Mouse (Mus musculus) liver, adult 2 months (tissue): Measurements from ENCODE around the gene Ripor2. TPM values are rescaled to one million over a fixed set of nuclear protein-coding genes. Genes with fewer than 3 reads are reported as not detected.

Experiments used
- DNase-seq: peaks from one replicate; pipeline ENCODE4 v3.0.0-alpha.2; 2011; ENCODE audit warnings: low read depth, low spot score; ENCODE audit errors: extremely low read depth
- H3K27ac ChIP-seq: fragments of 200-500 bp; replicated peaks from 2 replicates; pipeline ENCODE4 v1.5.1; 2012; ENCODE audit warnings: low read depth, mild to moderate bottlenecking, control low read depth, inconsistent platforms, low read length; ENCODE audit not compliant: insufficient read depth
- H3K27me3 ChIP-seq: fragments of 200-500 bp; 2 replicates; pipeline ENCODE4 v1.6.1; 2012; ENCODE audit warnings: mild to moderate bottlenecking, moderate library complexity, low read length, inconsistent platforms; ENCODE audit not compliant: control insufficient read depth, insufficient read depth
- H3K36me3 ChIP-seq: fragments of 200-500 bp; 2 replicates; pipeline ENCODE4 v1.6.1; 2012; ENCODE audit warnings: low read length, inconsistent platforms; ENCODE audit not compliant: control insufficient read depth, insufficient read depth
- H3K4me1 ChIP-seq: fragments of 200-500 bp; 2 replicates; pipeline ENCODE4 v1.6.1; 2011; ENCODE audit warnings: low read length; ENCODE audit not compliant: control insufficient read depth, insufficient read depth
- H3K4me3 ChIP-seq: fragments of 200-500 bp; 2 replicates; pipeline ENCODE4 v1.5.1; 2011; ENCODE audit warnings: low read depth, mild to moderate bottlenecking, control low read depth, low read length, moderate library complexity; ENCODE audit not compliant: insufficient read depth
- H3K79me2 ChIP-seq: fragments of 200-500 bp; 2 replicates; pipeline ENCODE4 v1.6.1; 2012; ENCODE audit warnings: inconsistent platforms, mild to moderate bottlenecking, low read length, moderate library complexity; ENCODE audit not compliant: control insufficient read depth, insufficient read depth
- H3K9ac ChIP-seq: fragments of 200-500 bp; 2 replicates; pipeline ENCODE4 v1.6.1; 2012; ENCODE audit warnings: low read depth, mild to moderate bottlenecking, control low read depth, inconsistent platforms, low read length
- CTCF ChIP-seq: fragments of 200-500 bp; IDR thresholded peaks from 2 replicates; pipeline ENCODE4 v1.5.1; 2011; ENCODE audit warnings: low read depth, low read length, control low read depth
- POLR2A ChIP-seq: fragments of 200-500 bp; IDR thresholded peaks from 2 replicates; pipeline ENCODE4 v1.6.1; 2011; ENCODE audit warnings: low read length, control low read depth; ENCODE audit not compliant: insufficient read depth; ENCODE audit errors: extremely low read depth
- WGBS: fragments of 180-500 bp; shearing (Covaris S2); methylation state at CpG from one replicate; pipeline ENCODE4 v1.1.7; 2018; 5-methylcytosine and 5-hydroxymethylcytosine counted together
- polyA plus RNA-seq: library from polyadenylated mRNA; depleted of rRNA; stranded (reverse); fragments of >200 nt; gene quantifications from 2 replicates; pipeline ENCODE4 v1.2.3, GENCODE M21; 2012
- total RNA-seq: library from RNA; depleted of rRNA; stranded (reverse); fragments of >200 nt; gene quantifications from 2 replicates; pipeline ENCODE4 v1.2.3, GENCODE M21; 2014

Ripor2 gene
- total and polyA plus RNA-seq, 2 experiments: 0.77 to 2.8 TPM

GRCm38 (mm10) chr13:24576338-24577119 is 5.5 kb upstream of the Ripor2 start:
- no peaks in the 10 kb centered on the region for H3K36me3 ChIP-seq
- no peaks in the 10 kb centered on the region for H3K79me2 ChIP-seq
- no peak for DNase-seq
- no peak overlapping the region for H3K9ac ChIP-seq
- no peak for TF ChIP-seq CTCF
- TF ChIP-seq POLR2A: no peak
- no peaks in the 10 kb centered on the region for H3K27me3 ChIP-seq
- 67% methylated on average over 11 of the region's 11 CpGs for WGBS
- no peaks in the 10 kb centered on the region for H3K4me1 ChIP-seq
- no peak overlapping the region for H3K27ac ChIP-seq
- no peak overlapping the region for H3K4me3 ChIP-seq

- Histone ChIP-seq H3K36me3 (no peaks in the 10 kb centered on the region), H3K9ac (no peak overlapping the region), H3K79me2 (no peaks in the 10 kb centered on the region), H3K4me3 (no peak overlapping the region), H3K27me3 (no peaks in the 10 kb centered on the region), H3K4me1 (no peaks in the 10 kb centered on the region), H3K27ac (no peak overlapping the region)
- TF ChIP-seq CTCF (no peak), POLR2A (no peak)
- no peak for DNase-seq
Measured at GRCm38 (mm10) chr13:24578317-24578716, 3.7 kb upstream of the Ripor2 start.

GRCm38 (mm10) chr13:24580759-24581158 is 1.2 kb upstream of the Ripor2 start:
- 88% methylated on average over 8 of the region's 8 CpGs for WGBS
- TF ChIP-seq CTCF (no peak), POLR2A (no peak)
- Histone ChIP-seq H3K79me2 (no peaks in the 10 kb centered on the region), H3K36me3 (no peaks in the 10 kb centered on the region), H3K27ac (no peak overlapping the region), H3K9ac (no peak overlapping the region), H3K27me3 (no peaks in the 10 kb centered on the region), H3K4me1 (no peaks in the 10 kb centered on the region), H3K4me3 (no peak overlapping the region)
- DNase-seq: no peak

GRCm38 (mm10) chr13:24584403-24584802 is 2.4 kb downstream of the Ripor2 start:
- Histone ChIP-seq H3K27ac (no peak overlapping the region), H3K4me1 (no peaks in the 10 kb centered on the region), H3K27me3 (no peaks in the 10 kb centered on the region), H3K9ac (no peak overlapping the region), H3K79me2 (no peaks in the 10 kb centered on the region), H3K36me3 (no peaks in the 10 kb centered on the region), H3K4me3 (no peak overlapping the region)
- DNase-seq: no peak
- TF ChIP-seq POLR2A (no peak), CTCF (no peak)
- WGBS: 87% methylated on average over 5 of the region's 5 CpGs

- H3K27me3 ChIP-seq: no peaks in the 10 kb centered on the region
- no peak overlapping the region for H3K9ac ChIP-seq
- H3K4me1 ChIP-seq: no peaks in the 10 kb centered on the region
- no peaks in the 10 kb centered on the region for H3K79me2 ChIP-seq
- no peak overlapping the region for H3K27ac ChIP-seq
- no peaks in the 10 kb centered on the region for H3K36me3 ChIP-seq
- TF ChIP-seq CTCF (no peak), POLR2A (no peak)
- DNase-seq: no peak
- WGBS: 89% methylated on average over 6 of the region's 6 CpGs
- H3K4me3 ChIP-seq: no peak overlapping the region
Measured at GRCm38 (mm10) chr13:24584841-24585240, 2.9 kb downstream of the Ripor2 start.

- TF ChIP-seq CTCF (no peak), POLR2A (no peak)
- H3K9ac ChIP-seq: no peak overlapping the region
- H3K36me3 ChIP-seq: no peaks in the 10 kb centered on the region
- no peak for DNase-seq
- WGBS: 72% methylated on average over 9 of the region's 9 CpGs
- no peak overlapping the region for H3K27ac ChIP-seq
- H3K27me3 ChIP-seq: no peaks in the 10 kb centered on the region
- H3K4me3 ChIP-seq: no peak overlapping the region
- no peaks in the 10 kb centered on the region for H3K4me1 ChIP-seq
- H3K79me2 ChIP-seq: no peaks in the 10 kb centered on the region
Measured at GRCm38 (mm10) chr13:24585369-24585768, 3.4 kb downstream of the Ripor2 start.
